Mouse (Mus musculus) ovary, postnatal 36 days (tissue): ENCODE measurements around the gene Ppp1r11.

Experiments used
- DNase-seq: peaks from one replicate; pipeline ENCODE4 v3.0.0; 2022; ENCODE audit warnings: low spot score, mixed read lengths

Ppp1r11 gene

DNA sequence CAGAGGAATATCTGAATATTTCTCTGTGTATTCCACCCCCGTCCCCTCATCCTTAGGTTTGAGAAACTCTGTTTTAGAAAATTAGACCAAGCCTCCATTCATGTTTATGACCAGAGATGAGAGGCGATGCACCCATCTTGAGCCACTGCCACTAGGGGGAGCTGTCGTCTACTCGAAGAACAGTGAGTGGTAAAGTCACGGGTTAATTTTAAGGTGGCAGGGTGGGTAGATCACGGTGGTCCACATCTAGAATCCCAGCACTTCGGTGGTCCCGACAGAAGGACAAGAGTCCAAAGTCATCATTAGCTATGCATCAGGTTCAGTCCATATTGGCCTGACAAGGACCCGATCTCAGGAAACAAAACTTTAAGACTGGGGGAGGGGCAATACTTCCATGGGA lies 36.5 kb downstream of the Ppp1r11 start:
- DNase-seq = peak; percentile 44

- DNase-seq = peak; percentile 52
These were observed 37.4 kb downstream of the Ppp1r11 start for GRCm38 (mm10) chr17:36914108-36914507.

DNA sequence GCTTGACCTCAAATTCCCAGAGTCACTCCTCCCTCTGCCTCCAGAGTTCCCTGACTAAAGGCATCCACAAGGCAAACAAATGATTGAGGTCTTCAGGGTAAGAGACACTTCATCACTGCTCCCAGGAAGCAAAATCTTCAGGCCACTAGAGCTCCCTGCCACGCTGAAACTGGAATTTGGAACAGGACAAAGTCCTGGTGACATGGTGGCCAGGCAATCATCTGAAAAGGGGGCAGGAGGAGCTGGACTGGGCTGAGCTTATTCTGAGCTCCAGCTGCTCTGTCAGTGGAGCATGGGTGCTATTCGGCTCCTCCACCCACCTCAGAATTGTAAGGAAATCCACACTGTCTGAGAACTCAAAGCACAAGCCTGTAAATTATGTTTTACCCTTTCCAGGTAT lies 39.5 kb downstream of the Ppp1r11 start:
- no peak for DNase-seq

DNA sequence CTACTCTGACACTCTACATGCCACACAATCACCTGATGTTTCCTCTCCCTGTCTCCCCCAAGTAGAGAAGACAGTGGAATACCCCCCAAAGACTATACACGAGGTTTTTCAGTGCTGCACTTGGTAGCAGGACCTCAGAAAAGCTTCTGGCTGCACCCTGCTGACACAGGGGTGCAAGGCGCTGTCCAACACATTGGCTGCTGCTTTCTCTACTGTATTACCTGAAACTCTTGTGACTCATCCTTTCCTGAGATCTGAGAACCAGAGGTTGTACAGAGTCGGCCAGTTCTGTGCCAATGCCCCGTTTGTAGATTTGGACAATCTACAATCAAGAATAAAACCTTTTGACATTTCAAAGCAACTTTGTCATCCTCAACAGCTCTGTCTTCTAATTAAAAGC lies 41.7 kb downstream of the Ppp1r11 start:
- DNase-seq = no peak

GRCm38 (mm10) chr17:36908235-36908634 lies 43.3 kb downstream of the Ppp1r11 start:
- no peak for DNase-seq

DNA sequence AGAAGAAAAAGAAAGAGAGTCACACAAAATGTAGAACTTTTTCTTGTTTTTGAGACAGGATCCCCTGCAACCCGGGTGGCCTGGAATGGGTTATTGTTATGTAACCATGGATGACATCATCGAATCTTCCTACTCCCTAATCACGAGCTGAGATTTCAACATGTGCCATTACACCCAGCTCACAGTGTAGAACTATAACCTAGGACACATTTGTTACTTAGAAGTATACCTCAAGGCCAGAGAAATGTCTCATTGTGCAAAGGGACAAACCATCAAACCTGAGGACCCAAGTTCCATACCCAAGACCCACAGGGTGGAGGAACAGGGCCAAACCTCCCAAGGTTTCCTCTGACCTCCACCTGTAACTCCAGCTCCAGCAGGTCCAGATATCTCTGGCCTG lies 47.9 kb downstream of the Ppp1r11 start:
- no peak for DNase-seq

GRCm38 (mm10) chr17:36900691-36901090 lies 50.9 kb downstream of the Ppp1r11 start:
- no peak for DNase-seq

- no peak for DNase-seq
These were observed 51.5 kb downstream of the Ppp1r11 start for GRCm38 (mm10) chr17:36900001-36900400.

DNA sequence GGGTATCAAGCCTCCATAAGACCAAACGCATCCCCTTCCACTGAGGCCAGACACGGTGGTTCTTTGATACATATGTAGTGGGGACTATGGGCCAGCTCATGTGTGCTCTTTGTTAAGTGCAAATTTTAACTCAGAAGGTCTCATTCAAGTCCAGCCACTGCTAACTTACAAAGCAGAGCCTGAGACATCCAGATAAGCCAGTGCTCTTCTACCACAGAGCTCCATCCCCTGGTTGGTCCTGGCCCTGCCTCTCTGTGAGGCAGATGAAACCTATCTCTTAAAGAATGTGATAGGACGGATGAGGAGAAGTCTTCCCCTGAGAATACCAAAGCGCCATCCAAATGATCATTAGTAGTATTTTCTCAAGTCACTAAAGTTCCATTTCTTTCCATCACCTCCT lies 52.2 kb downstream of the Ppp1r11 start:
- DNase-seq = no peak
